Mouse (Mus musculus) large intestine, adult 2 months (tissue): Measurements from ENCODE around the gene Eci2. TPM values are rescaled to one million over a fixed set of nuclear protein-coding genes. Genes with fewer than 3 reads are reported as not detected.

Source experiments
- DNase-seq: peaks from one replicate; pipeline ENCODE4 v3.0.0-alpha.2; 2012; ENCODE audit warnings: low read depth, low spot score
- WGBS: fragments of 180-500 bp; shearing (Covaris S2); methylation state at CpG from one replicate; pipeline ENCODE4 v1.1.7; 2018; 5-methylcytosine and 5-hydroxymethylcytosine counted together
- polyA plus RNA-seq: library from polyadenylated mRNA; depleted of rRNA; stranded (reverse); fragments of >200 nt; gene quantifications from 2 replicates; pipeline ENCODE4 v1.2.3, GENCODE M21; 2012; rRNA removed

Gene Eci2
- polyA plus RNA-seq, 1 experiment = 36.7 TPM

DNA sequence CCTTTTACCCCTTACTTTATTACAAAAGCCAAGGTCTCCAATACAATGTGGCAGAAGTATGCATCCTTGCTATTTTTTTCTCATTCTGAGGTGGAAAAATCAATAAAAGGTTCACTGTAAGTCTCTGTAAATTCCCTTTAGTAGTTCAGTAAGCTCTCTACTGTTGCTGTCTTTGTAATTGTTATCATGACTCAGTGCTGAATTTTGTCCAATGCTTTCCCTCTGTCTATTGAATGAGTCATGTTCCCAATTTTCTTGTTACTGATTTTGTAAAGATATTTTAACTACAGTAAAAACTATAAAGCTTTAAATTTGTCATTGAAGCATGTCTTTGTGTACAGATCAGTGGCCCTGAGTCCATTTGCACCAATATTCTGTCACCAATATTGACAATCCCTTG is 84.5 kb downstream of the Eci2 start:
- DNase-seq = no peak

DNA sequence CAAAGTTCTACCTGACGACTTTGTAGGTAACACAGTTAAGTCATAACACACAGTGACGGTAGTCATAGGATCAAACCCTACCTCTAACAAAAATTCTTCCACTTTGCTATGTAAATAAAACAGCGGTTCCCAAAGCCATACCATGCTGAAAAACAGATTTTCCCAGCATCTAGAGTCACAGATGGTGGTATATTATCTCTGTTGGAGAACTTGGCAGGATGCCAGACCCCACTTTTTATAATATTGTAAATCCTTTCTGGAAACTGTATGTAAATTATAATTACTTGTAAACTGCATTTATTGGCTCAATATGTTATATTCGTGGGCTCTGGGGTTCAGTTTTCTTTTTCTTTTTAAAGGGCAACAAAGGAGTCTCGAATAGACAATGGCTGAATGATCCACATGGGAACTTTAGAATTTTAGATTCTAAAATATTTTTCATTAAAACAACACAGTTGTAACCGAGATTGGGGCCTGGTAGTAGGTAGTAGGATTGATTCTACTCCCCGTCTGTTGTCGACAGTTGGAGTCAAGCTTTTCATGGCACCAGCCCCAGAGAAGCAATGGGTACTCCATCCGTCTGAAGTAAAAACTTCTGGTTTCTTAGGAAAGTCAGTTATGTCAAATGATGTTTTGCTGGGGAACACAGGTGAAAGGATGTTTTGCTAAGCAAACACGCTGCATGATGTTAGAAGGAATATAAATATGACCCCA is 91.8 kb downstream of the Eci2 start:
- no peak for DNase-seq
- 49% methylated on average over 10 of the region's 10 CpGs for WGBS

Other genes starting within 250 kb of the Eci2 start
- gene Prpf4b, start 151.8 kb downstream of the Eci2 start, polyA plus RNA-seq = 12.9 and 16.0 TPM in 2 replicates
- gene Fam217a, start 102.8 kb downstream of the Eci2 start, polyA plus RNA-seq = 0.06 and 0.07 TPM in 2 replicates
- gene 4933417A18Rik, start 102.7 kb downstream of the Eci2 start, polyA plus RNA-seq = not detected in 2 replicates
- 9.2 and 14.0 TPM in 2 replicates for gene Eci3, start 63.3 kb downstream of the Eci2 start, polyA plus RNA-seq